Mouse (Mus musculus): ENCODE measurements around the gene Acsbg1.

GRCm38 (mm10) chr9:54604131-54604654, 57.5 kb downstream of the Acsbg1 start:
- TF ChIP-seq CTCF (IDR thresholded peaks at IDR 0.05; ENCODE audit: low read depth, low read length) (no peak), POLR2A (IDR thresholded peaks at IDR 0.05; ENCODE audit: extremely low read depth, insufficient read depth, low read length) (no peak)

Data from liver, adult 2 months (tissue).